Mouse (Mus musculus): ENCODE results near the gene Klhdc3.

DNA sequence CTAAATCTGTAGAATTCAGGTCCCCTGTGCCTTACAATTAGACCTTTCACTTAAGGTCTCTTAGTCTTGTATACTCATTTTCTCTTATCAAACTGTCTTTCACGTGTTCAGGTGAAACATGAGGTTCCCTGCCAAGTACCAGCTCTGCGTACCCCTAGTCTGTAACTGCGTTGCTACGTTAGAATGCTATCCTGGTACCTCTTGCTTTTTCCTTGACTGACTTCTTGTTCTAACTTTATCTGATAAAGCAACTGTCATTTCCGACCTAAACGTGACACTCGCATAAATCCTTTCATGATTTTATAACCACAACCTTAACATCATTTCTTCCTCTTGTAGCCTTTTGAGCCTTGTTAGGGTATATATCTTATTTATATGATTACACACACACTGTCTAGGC is 31.7 kb upstream of the Klhdc3 start:
- no peak for TF ChIP-seq CTCF (IDR thresholded peaks at IDR 0.05; ENCODE audit: control insufficient read depth, insufficient read depth, insufficient replicate concordance, low read depth, low read length)
- no peak for TF ChIP-seq POLR2A (IDR thresholded peaks at IDR 0.05; ENCODE audit: control insufficient read depth, low read depth, low read length)
